27 mouse cellular contexts compared by ENCODE assay signal in the genomic region with DNA sequence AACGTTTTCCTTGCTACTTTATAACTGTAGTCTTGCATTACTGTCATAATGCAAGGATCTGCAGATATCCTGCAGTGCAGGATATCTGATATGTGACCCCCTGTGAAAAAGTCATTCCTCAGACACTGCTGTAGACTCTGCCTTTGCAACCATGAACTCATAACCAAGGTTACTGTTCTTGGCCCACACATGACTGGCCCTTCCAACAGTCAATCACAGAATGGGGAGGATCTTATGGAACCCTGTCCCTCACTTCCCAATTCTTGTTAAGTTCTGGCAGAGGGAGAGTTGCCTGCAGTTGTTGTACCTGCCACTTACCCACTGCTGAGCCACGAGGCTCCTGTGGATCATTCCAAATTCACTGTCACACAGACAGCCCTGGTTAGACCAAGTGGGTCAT. TPM values are rescaled to one million over a fixed set of nuclear protein-coding genes. Genes with fewer than 3 reads are reported as not detected.
DNase-seq lines count a peak whose midpoint lies in the region; TF ChIP-seq lines count a peak whose summit lies in the region.
"Had no signal": no experiment of that assay in that cellular context is flagged by ENCODE, and none has a peak within 500 bp of the region (broad histone marks: within the 10 kb centered on the region; RNA-seq: fewer than 3 reads in every experiment).

No protein-coding gene starts in this region.

- H3K36me3 ChIP-seq in heart, embryonic 10.5 days, result peaks cover 12% of the 10 kb centered on the region; the same call in 1 of the 2 replicates
- H3K36me3 ChIP-seq in macrophage (ENCODE audit: inconsistent target), result no peaks in the 10 kb centered on the region
- H3K36me3 ChIP-seq: forebrain, embryonic 12.5 days; G1E; hindbrain, embryonic 12.5 days had no signal

- 0 out of 2 replicates have a peak, but pooled peaks cover 3% of the 10 kb centered on the region for H3K4me1 ChIP-seq in heart, embryonic 10.5 days
- H3K4me1 ChIP-seq: heart, embryonic 12.5 days had no signal

- 69% methylated on average over 2 of the region's 2 CpGs for WGBS in heart, embryonic 10.5 days
- 33% methylated on average over 2 of the region's 2 CpGs for WGBS in macrophage (ENCODE audit: missing documents)

- no peaks in the 10 kb centered on the region for H3K9me3 ChIP-seq in heart, embryonic 10.5 days
- H3K9me3 ChIP-seq: embryonic facial prominence, embryonic 10.5 days; embryonic facial prominence, embryonic 15.5 days; forebrain, embryonic 12.5 days; G1E; heart, embryonic 12.5 days; hindbrain, embryonic 12.5 days; limb, embryonic 13.5 days; liver, embryonic 12.5 days had no signal

- DNase-seq in gastrocnemius, adult 2 months, result peak; percentile 31
- no peak for DNase-seq in gastrocnemius, postnatal 14 days
- DNase-seq in heart, postnatal 36 days, result peak; percentile 34 to 36
- DNase-seq in heart, embryonic 10.5 days (ENCODE audit: low spot score), result no peak
- peak; percentile 19 for DNase-seq in adipocyte (ENCODE audit: low spot score)
- DNase-seq in yolk sac, embryonic 10.5 days (ENCODE audit: low spot score), result no peak
- DNase-seq: cerebellum, adult 8-10 months; cerebellum, postnatal 25 days; forebrain, postnatal 0 days; gastrocnemius, postnatal 10 days; kidney, adult 8-10 months; kidney, postnatal 4 days; lung, adult 18-20 months; lung, postnatal 4 days; spleen, adult 18-20 months; thymus, postnatal 14 days had no signal

- no peaks in the 10 kb centered on the region for H3K27me3 ChIP-seq in heart, embryonic 10.5 days (ENCODE audit: insufficient read depth, poor library complexity, severe bottlenecking)
- H3K27me3 ChIP-seq: embryonic facial prominence, embryonic 15.5 days; heart, embryonic 12.5 days; hindbrain, embryonic 12.5 days; limb, embryonic 13.5 days had no signal

- intact Hi-C loops in gastrocnemius, adult 2 months (cut with DNase I), result no loop called here
- intact Hi-C loops in gastrocnemius, postnatal 14 days (cut with DNase I; ENCODE audit: low total_unique reads), result no loop called here
- intact Hi-C loops in heart, postnatal 36 days (cut with DNase I), result no loop called here

- H3K4me3 ChIP-seq in gastrocnemius, adult 2 months, result no peak overlapping the region
- H3K4me3 ChIP-seq in heart, embryonic 10.5 days, result no peak overlapping the region
- no peak overlapping the region for H3K4me3 ChIP-seq in macrophage (ENCODE audit: inconsistent target)
- H3K4me3 ChIP-seq: embryonic facial prominence, embryonic 10.5 days; embryonic facial prominence, embryonic 15.5 days; forebrain, embryonic 12.5 days; heart, embryonic 12.5 days; hindbrain, embryonic 12.5 days; limb, embryonic 13.5 days; liver, embryonic 12.5 days had no signal

- no peak for TF ChIP-seq CTCF in gastrocnemius, adult 2 months (IDR thresholded peaks at IDR 0.05)

- peaks cover 18% of the 10 kb centered on the region for H3K79me2 ChIP-seq in macrophage (ENCODE audit: inconsistent target)

- H3K27ac ChIP-seq in gastrocnemius, adult 2 months, result no peak overlapping the region
- no peak overlapping the region for H3K27ac ChIP-seq in heart, embryonic 10.5 days
- H3K27ac ChIP-seq in macrophage, result peak overlapping the region; percentile 65
- H3K27ac ChIP-seq: embryonic facial prominence, embryonic 10.5 days; embryonic facial prominence, embryonic 15.5 days; forebrain, embryonic 12.5 days; hindbrain, embryonic 12.5 days; hindbrain, postnatal 0 days; kidney, postnatal 0 days; limb, embryonic 13.5 days; liver, embryonic 12.5 days had no signal

RNA-seq across cellular contexts. Expression of gene Kdelc2, which starts 3.6 kb away (rescaled TPM):
- total RNA-seq in gastrocnemius, adult 2 months (2021), result 1 to 10 TPM; 4.2 to 5.4 TPM
- total RNA-seq in gastrocnemius, postnatal 14 days (2021), result 10 to 100 TPM in 1 of 2 experiments, 1 to 10 TPM in 1; 7.3 to 10.1 TPM
- 1 to 10 TPM; 8.1 to 9.3 TPM for total RNA-seq in heart, postnatal 36 days (2021)
- polyA plus RNA-seq in heart, embryonic 10.5 days (2016; fragmentation: Nextera tagmentation; extraction: Ambion mirVana), result 17.5 and 18.1 TPM in 2 replicates
- total RNA-seq in macrophage (2018; cell fraction: chromatin; rRNA removed), result 10 to 100 TPM in 2 of 26 experiments, 1 to 10 TPM in 23, under 1 TPM in 1; 0.75 to 12.7 (median 4.7) TPM
- total RNA-seq in macrophage (2018; cell fraction: cytosol; rRNA removed), result 10 to 100 TPM; 13.2 to 25.2 (median 18.7) TPM
- total RNA-seq in macrophage (2018; cell fraction: nucleus; rRNA removed), result 10 to 100 TPM in 20 of 26 experiments, 1 to 10 TPM in 6; 3.1 to 31.3 (median 15.0) TPM
- 16.0 to 28.9 TPM (median 22.4 TPM) in 3 replicates for polyA plus RNA-seq in macrophage (2018)
- polyA plus RNA-seq: G1E had no signal

RNA-seq across cellular contexts. Expression of gene 4930550C14Rik, which starts 14.7 kb away (rescaled TPM):
- under 1 TPM in 1 of 2 experiments, not detected in 1; 0.39 TPM for total RNA-seq in gastrocnemius, adult 2 months (2021)
- under 1 TPM in 1 of 2 experiments, not detected in 1; 0.21 TPM for total RNA-seq in gastrocnemius, postnatal 14 days (2021)
- total RNA-seq in heart, postnatal 36 days (2021), result under 1 TPM in 1 of 2 experiments, not detected in 1; 0.35 TPM
- polyA plus RNA-seq in heart, embryonic 10.5 days (2016; fragmentation: Nextera tagmentation; extraction: Ambion mirVana), result 0.09 and 0.58 TPM in 2 replicates
- total RNA-seq in macrophage (2018; cell fraction: chromatin; rRNA removed), result 1 to 10 TPM in 7 of 26 experiments, under 1 TPM in 4, not detected in 15; 0.84 to 2.9 (median 1.5) TPM
- total RNA-seq in macrophage (2018; cell fraction: cytosol; rRNA removed), result under 1 TPM; 0.11 to 0.80 (median 0.28) TPM
- total RNA-seq in macrophage (2018; cell fraction: nucleus; rRNA removed), result 1 to 10 TPM in 8 of 26 experiments, under 1 TPM in 7, not detected in 11; 0.28 to 2.0 (median 1.0) TPM
- polyA plus RNA-seq in macrophage (2018), result 0.22 to 0.46 TPM in 2 of 3 replicates, not detected in the other
- total RNA-seq: G1E had no signal
- polyA plus RNA-seq: G1E had no signal

Comparison
In these comparisons a context has a peak if more than half of its experiments do, and no peak if none do; other contexts are left out.
1. DNase-seq: peak in gastrocnemius, adult 2 months (single experiment), heart, postnatal 36 days (2 of 2) and adipocyte (single experiment); none in gastrocnemius, postnatal 14 days (single experiment), heart, embryonic 10.5 days (single experiment) and yolk sac, embryonic 10.5 days (single experiment).